Mouse (Mus musculus) heart, embryonic 15.5 days (tissue): ENCODE measurements around the gene Sinhcaf. TPM values are rescaled to one million over a fixed set of nuclear protein-coding genes. Genes with fewer than 3 reads are reported as not detected.
"Not testable (repeated sequence)": the region's sequence is repeated elsewhere in the genome, so short reads cannot be mapped to it uniquely, and the experiment has no call there.

Experiments used
- ATAC-seq: fragments of 200-750 bp; cut with Nextera tagmentation; replicated peaks from 2 replicates; pipeline ENCODE4 v1.8.0; 2017; ENCODE audit warnings: low read depth, moderate TSS enrichment; ENCODE audit not compliant: insufficient number of reproducible peaks, insufficient read depth, low FRiP score
- H3K27ac ChIP-seq: fragments of 300-500 bp; sonication (generic); 2 replicates; pipeline ENCODE4 v1.5.1; 2015; ENCODE audit warnings: mild to moderate bottlenecking, inconsistent platforms
- H3K27me3 ChIP-seq: fragments of 300-500 bp; sonication (generic); 2 replicates; pipeline ENCODE4 v1.6.1; 2015; ENCODE audit warnings: inconsistent platforms
- H3K36me3 ChIP-seq: fragments of 300-500 bp; sonication (generic); 2 replicates; pipeline ENCODE4 v1.6.1; 2015; ENCODE audit warnings: mild to moderate bottlenecking, inconsistent platforms
- H3K4me1 ChIP-seq: fragments of 300-500 bp; sonication (generic); replicated peaks from 2 replicates; pipeline ENCODE4 v1.6.1; 2015; ENCODE audit warnings: inconsistent platforms
- H3K4me2 ChIP-seq: fragments of 300-500 bp; sonication (generic); 2 replicates; pipeline ENCODE4 v1.6.1; 2015; ENCODE audit warnings: inconsistent platforms, mild to moderate bottlenecking, moderate library complexity
- H3K4me3 ChIP-seq: fragments of 300-500 bp; sonication (generic); 2 replicates; pipeline ENCODE4 v1.5.1; 2015; ENCODE audit warnings: mild to moderate bottlenecking, inconsistent platforms
- H3K9ac ChIP-seq: fragments of 300-500 bp; sonication (generic); 2 replicates; pipeline ENCODE4 v1.6.1; 2015; ENCODE audit warnings: mild to moderate bottlenecking, inconsistent platforms
- H3K9me3 ChIP-seq: fragments of 300-500 bp; sonication (generic); replicated peaks from 2 replicates; pipeline ENCODE4 v1.6.1; 2016; ENCODE audit warnings: inconsistent platforms
- WGBS: fragments of 180-500 bp; shearing (Covaris S2); methylation state at CpG from one replicate; pipeline ENCODE4 v1.1.7; 2015; ENCODE audit warnings: mixed read lengths; 5-methylcytosine and 5-hydroxymethylcytosine counted together
- polyA plus RNA-seq: library from polyadenylated mRNA; unstranded; fragments of >200 nt; fragmentation: Nextera tagmentation; extraction: Ambion mirVana; gene quantifications from 2 replicates; pipeline ENCODE4 v1.2.1, GENCODE M21; 2015

Gene Sinhcaf
- polyA plus RNA-seq, 1 experiment from 2014 or later = 44.6 TPM

DNA sequence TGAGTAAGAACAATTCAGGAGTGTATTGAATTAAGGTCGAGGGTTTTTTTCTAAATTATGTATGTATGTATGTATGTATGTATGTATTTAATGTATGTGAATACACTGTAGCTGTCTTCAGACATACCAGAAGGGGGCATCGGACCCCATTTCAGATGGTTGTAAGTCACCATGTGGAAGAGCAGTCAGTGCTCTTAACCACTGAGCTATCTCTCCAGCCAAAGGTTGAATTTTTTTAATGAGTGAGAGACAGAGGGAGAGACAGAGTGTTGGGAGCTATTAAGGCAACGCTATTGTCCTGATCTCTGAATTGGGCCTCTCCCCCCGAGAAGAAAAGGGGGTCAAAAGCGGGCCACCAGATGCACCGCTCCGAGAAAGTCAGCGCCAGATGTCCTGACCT is 34.4 kb downstream of the Sinhcaf start:
- H3K36me3 ChIP-seq, H3K4me2 ChIP-seq, ATAC-seq, H3K4me3 ChIP-seq, H3K9ac ChIP-seq, H3K27me3 ChIP-seq, H3K4me1 ChIP-seq, H3K9me3 ChIP-seq, H3K27ac ChIP-seq: not testable (repeated sequence)
- 79% methylated on average over 8 of the region's 8 CpGs for WGBS

DNA sequence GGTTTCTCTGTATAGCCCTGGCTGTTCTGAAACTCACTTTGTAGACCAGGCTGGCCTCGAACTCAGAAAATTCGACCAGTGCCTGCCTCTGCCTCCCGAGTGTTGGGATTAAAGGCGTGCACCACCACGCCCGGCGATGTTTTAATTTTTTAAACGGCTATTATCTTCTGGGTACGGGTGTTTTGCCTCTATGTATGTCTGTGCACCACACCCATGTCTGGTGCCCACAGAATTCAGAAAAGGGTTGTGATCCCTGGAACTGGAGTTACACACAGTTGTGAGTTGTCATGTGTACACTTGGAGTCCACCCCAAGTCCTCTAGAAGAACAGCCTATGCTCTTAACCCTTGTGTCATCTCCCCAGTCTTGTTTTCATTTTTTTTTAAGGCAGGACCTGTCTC is 39.3 kb downstream of the Sinhcaf start:
- H3K9me3 ChIP-seq = no peaks in the 10 kb centered on the region
- H3K4me2 ChIP-seq = no peak overlapping the region
- H3K4me1 ChIP-seq = no peaks in the 10 kb centered on the region
- H3K27me3 ChIP-seq = no peaks in the 10 kb centered on the region
- no peak overlapping the region for H3K9ac ChIP-seq
- WGBS = 87% methylated on average over 9 of the region's 9 CpGs
- H3K36me3 ChIP-seq = no peaks in the 10 kb centered on the region
- H3K4me3 ChIP-seq = no peak overlapping the region
- ATAC-seq = no peak
- H3K27ac ChIP-seq = no peak overlapping the region

DNA sequence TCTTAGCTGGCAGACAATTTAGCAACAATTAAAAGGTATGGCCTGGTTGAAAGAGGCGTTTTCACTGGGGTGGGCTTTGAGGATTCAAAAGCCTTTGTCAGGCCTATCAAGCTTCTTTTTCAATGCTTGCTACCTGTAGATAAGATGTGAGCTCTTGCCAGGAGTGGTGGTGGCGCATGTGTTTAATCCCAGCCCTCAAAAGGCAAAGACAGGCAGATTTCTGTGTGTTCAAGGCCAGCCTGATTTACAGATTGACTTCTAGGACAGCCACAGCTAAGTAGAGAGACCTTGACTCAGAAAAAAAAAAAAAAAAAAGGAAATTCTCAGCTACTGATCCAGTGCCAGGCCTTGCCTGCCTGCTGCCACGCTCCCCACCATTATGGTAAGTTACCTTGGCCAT is 43.5 kb downstream of the Sinhcaf start:
- WGBS = 77% methylated on average over 3 of the region's 3 CpGs
- ATAC-seq = no peak
- no peak overlapping the region for H3K27ac ChIP-seq
- H3K27me3 ChIP-seq = no peaks in the 10 kb centered on the region
- no peaks in the 10 kb centered on the region for H3K36me3 ChIP-seq
- H3K9ac ChIP-seq = no peak overlapping the region
- no peaks in the 10 kb centered on the region for H3K9me3 ChIP-seq
- H3K4me3 ChIP-seq = no peak overlapping the region
- H3K4me1 ChIP-seq = no peaks in the 10 kb centered on the region
- no peak overlapping the region for H3K4me2 ChIP-seq

DNA sequence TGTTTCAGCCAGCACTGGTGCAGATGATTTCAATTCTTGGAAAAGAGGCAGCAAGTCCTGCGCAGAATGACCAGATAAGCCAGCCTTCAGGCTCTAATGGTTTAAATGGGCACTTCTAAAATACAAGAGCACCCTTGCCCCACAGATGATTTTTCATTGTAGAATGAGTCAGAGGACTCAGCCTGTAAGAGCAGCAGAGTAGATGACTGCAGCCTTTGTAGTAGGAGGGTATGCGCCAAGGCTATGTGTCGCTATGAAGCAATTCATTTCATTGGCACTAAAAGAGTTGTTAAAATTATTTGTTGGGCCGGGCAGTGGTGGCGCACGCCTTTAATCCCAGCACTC is 49.8 kb downstream of the Sinhcaf start:
- H3K9me3 ChIP-seq = no peaks in the 10 kb centered on the region
- peak overlapping the region; percentile 82 for H3K4me3 ChIP-seq
- peak overlapping the region; percentile 90 for H3K4me2 ChIP-seq
- H3K36me3 ChIP-seq = no peaks in the 10 kb centered on the region
- 42% methylated on average over 6 of the region's 6 CpGs for WGBS
- H3K27me3 ChIP-seq = no peaks in the 10 kb centered on the region
- H3K9ac ChIP-seq = peak overlapping the region; percentile 82
- ATAC-seq = peak; percentile 7; the same call in 1 of the 2 replicates
- H3K27ac ChIP-seq = peak overlapping the region; percentile 87
- H3K4me1 ChIP-seq = peaks cover 7% of the 10 kb centered on the region

DNA sequence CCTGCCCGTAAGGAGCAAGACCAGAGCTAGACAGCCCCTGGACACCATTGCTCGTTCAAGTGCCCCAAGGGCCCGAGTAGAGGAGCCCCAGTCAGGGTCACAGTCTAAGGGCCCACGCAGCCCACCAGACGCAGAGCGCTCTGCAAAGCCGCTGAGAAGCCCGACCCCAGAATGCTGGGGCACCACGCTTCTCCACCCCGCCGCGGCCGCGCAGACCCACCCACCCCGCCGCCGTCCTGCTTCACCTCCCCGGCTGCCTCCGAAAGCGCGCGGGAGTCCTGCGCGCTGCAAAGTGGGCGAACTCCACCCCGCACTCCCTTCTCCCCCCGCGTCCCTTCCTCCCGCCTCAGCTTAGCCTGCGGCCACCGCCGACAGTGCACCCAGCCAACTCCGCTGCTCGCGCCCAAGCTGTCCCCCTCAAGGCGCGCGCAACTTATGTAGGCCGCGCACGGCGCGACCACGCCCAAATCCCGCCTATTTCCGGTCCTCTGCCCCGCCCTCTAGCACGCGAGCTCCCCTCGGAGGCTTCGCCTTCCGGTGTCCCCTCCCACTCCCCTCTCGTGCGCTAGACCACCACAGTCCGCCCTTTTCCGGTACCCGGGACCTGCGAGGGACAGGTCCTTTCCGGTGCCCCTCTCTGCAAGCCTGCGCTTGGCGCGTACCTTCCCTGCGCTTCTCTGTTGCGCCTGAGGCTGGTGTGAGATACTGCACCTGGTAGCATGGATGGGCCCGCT is 50.3 kb downstream of the Sinhcaf start, which contains the start of gene Caprin2:
Gene Caprin2, minus strand, starts transcription at position 465 of the 734 bp plus-strand sequence.
- Histone ChIP-seq H3K36me3 (no peaks in the 10 kb centered on the region), H3K9me3 (no peaks in the 10 kb centered on the region), H3K4me2 (peak within 1 kb of the TSS; percentile 90), H3K9ac (peak within 1 kb of the TSS; percentile 82), H3K4me1 (peaks cover 7% of the 10 kb centered on the region), H3K4me3 (peak within 1 kb of the TSS; percentile 82), H3K27me3 (no peaks in the 10 kb centered on the region), H3K27ac (peak within 1 kb of the TSS; percentile 87)
- WGBS = under 1% methylated on average over 65 of the region's 65 CpGs
- ATAC-seq = peak; percentile 97

DNA sequence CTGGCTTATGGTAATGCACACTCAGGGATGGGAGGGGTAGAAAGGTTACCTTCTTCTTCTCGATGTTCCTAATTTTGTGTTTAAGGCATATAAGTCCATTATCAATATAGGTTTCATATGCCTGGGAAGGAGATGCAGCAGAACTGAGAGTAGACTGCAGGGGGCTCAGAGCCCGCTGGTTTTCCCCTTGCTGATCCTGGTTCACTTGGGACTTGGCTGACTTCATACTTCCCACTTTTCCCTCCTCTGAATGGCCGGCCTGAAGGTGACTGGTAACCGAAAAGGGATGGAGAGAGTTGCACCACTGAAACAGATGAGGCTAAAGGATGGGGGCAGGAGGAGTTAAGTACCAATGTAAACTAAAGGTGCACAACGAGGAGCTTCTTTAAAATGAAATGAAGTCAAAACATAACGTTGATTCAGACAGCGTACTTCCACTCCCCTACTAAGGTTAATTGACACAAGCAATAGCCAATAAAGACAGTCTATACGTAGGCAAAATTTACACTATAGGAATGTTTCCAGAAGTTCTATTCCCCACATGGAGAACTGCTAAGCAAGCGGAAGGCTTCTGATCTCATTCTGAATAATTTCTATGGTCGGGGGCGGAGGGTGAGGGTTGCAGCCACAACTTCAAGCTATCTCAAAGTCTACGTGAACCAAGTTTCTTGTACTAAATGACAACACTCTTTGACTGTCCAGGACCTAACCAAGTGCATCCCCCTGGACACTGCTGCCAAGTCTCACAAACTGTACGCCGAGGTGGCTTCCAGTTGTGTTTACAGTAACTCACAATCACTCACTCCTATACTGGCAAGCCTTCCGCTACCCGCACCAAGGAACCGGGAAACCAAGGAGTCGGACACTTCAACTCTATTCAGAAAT is 51.1 kb downstream of the Sinhcaf start:
- 13% methylated on average over 18 of the region's 18 CpGs for whole genome bisulfite sequencing

DNA sequence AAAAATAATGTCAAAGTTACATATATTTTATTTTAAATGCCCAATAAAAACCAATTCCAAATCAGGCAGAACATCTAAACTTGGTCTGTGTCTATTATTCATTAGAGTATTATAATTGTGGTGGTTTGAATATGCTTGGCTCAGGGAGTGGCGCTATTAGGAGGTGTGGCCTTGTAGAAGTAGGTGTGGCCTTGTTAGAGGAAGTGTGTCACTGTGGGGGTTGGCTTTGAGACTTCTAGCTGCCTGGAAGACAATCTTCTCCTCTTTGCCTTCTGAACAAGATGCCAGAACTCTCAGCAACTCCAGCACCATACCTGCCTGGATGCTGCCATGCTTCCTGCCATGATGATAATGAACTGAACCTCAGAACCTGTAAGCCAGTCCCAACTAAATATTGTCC is 72.4 kb downstream of the Sinhcaf start:
- Histone ChIP-seq H3K27ac (no peak overlapping the region), H3K27me3 (no peaks in the 10 kb centered on the region), H3K9me3 (no peaks in the 10 kb centered on the region), H3K4me2 (no peak overlapping the region), H3K36me3 (peaks cover 3% of the 10 kb centered on the region; the same call in 1 of the 2 replicates), H3K4me1 (no peaks in the 10 kb centered on the region), H3K9ac (no peak overlapping the region), H3K4me3 (no peak overlapping the region)
- WGBS = 97% methylated on average over 1 of the region's 1 CpGs
- no peak for ATAC-seq

More for the DNA sequence above, 51.1 kb downstream of the Sinhcaf start:
- peak overlapping the region; percentile 90 for H3K4me2 ChIP-seq
- no peaks in the 10 kb centered on the region for H3K27me3 ChIP-seq
- peaks cover 7% of the 10 kb centered on the region for H3K4me1 ChIP-seq
- no peaks in the 10 kb centered on the region for H3K9me3 ChIP-seq
- peak overlapping the region; percentile 87 for H3K27ac ChIP-seq
- peak overlapping the region; percentile 82 for H3K9ac ChIP-seq
- H3K36me3 ChIP-seq = no peaks in the 10 kb centered on the region
- H3K4me3 ChIP-seq = peak overlapping the region; percentile 82
- ATAC-seq = peak; percentile 3; the same call in 1 of the 2 replicates

Other genes with a start within 250 kb of the Sinhcaf start
- 16.9 and 17.1 TPM in 2 replicates for gene Ipo8, start 115.0 kb downstream of the Sinhcaf start, polyA plus RNA-seq
- gene Caprin2, start 50.2 kb downstream of the Sinhcaf start, polyA plus RNA-seq = 10.7 and 12.7 TPM in 2 replicates
- 6.0 and 6.2 TPM in 2 replicates for gene Dennd5b, start 155.2 kb upstream of the Sinhcaf start, polyA plus RNA-seq
- not detected in 2 replicates for gene Gm10203, start 183.7 kb upstream of the Sinhcaf start, polyA plus RNA-seq
- 12.7 and 13.7 TPM in 2 replicates for gene Etfbkmt, start 193.4 kb upstream of the Sinhcaf start, polyA plus RNA-seq
- gene Amn1, start 242.2 kb upstream of the Sinhcaf start, polyA plus RNA-seq = 23.3 and 26.7 TPM in 2 replicates